Mouse (Mus musculus) G1E (cell line): ENCODE measurements around the gene G430095P16Rik. TPM values are rescaled to one million over a fixed set of nuclear protein-coding genes. Genes with fewer than 3 reads are reported as not detected.

ENCODE experiments used
- ATAC-seq: 2 replicates; pipeline ENCODE4 v1.8.0; 2016; ENCODE audit warnings: mild to moderate bottlenecking; ENCODE audit not compliant: insufficient number of reproducible peaks, poor library complexity, low FRiP score, severe bottlenecking; ENCODE audit errors: extremely low read depth
- DNase-seq: peaks from one replicate; pipeline ENCODE4 v3.0.0; 2012; ENCODE audit warnings: low spot score
- H3K27me3 ChIP-seq: 2 replicates; pipeline ENCODE4 v1.6.1; 2012; ENCODE audit warnings: mild to moderate bottlenecking, low read length, inconsistent platforms; ENCODE audit not compliant: insufficient read depth
- H3K36me3 ChIP-seq: replicated peaks from 2 replicates; pipeline ENCODE3; 2012; ENCODE audit warnings: mild to moderate bottlenecking, inconsistent platforms
- H3K4me1 ChIP-seq: 2 replicates; pipeline ENCODE4 v1.6.1; 2012; ENCODE audit warnings: low read depth, low read length, inconsistent platforms, mixed read lengths; ENCODE audit not compliant: insufficient read depth
- H3K4me3 ChIP-seq: 2 replicates; pipeline ENCODE4 v1.5.1; 2012; ENCODE audit warnings: low read depth, mild to moderate bottlenecking, inconsistent platforms, low read length, moderate library complexity, mixed read lengths
- H3K9me3 ChIP-seq: replicated peaks from 2 replicates; pipeline ENCODE4 v1.6.1; 2012; ENCODE audit warnings: inconsistent platforms
- CTCF ChIP-seq: IDR thresholded peaks from 2 replicates; pipeline ENCODE4 v1.5.1; 2012; ENCODE audit warnings: low read depth, low read length, inconsistent platforms, mixed read lengths
- GATA1 ChIP-seq: IDR thresholded peaks from 2 replicates; pipeline ENCODE4 v1.6.1; 2012; ENCODE audit warnings: borderline replicate concordance, low read length, inconsistent platforms, mixed read lengths
- GATA2 ChIP-seq: IDR thresholded peaks from 2 replicates; pipeline ENCODE4 v1.6.1; 2012; ENCODE audit warnings: low read depth, low read length, inconsistent platforms, borderline replicate concordance
- POLR2AphosphoS5 ChIP-seq: IDR thresholded peaks from 2 replicates; pipeline ENCODE4 v1.6.1; 2012; ENCODE audit warnings: low read depth, low read length, inconsistent platforms; ENCODE audit not compliant: insufficient replicate concordance
- TAL1 ChIP-seq: conservative IDR thresholded peaks from 2 replicates; pipeline ENCODE4 v1.6.1; 2012; ENCODE audit warnings: low read depth, low read length, inconsistent platforms, mixed read lengths
- polyA plus RNA-seq: library from polyadenylated mRNA; stranded (reverse); fragments of >175 nt; gene quantifications from 2 replicates; pipeline ENCODE4 v1.2.3, GENCODE M21; 2012
- total RNA-seq, 2 experiments: library from RNA; stranded (forward) in 1 of 2; stranded (reverse) in 1 of 2; fragments of 200-1000 nt in 1 of 2; fragments of >200 nt in 1 of 2; fragmentation: Nextera tagmentation in 1 of 2; gene quantifications; 2 replicates each; pipeline ENCODE4 v1.2.3; 2014 to 2017

Gene G430095P16Rik
- total and polyA plus RNA-seq, 3 experiments, result 11.3 to 39.9 (median 35.2) TPM

DNA sequence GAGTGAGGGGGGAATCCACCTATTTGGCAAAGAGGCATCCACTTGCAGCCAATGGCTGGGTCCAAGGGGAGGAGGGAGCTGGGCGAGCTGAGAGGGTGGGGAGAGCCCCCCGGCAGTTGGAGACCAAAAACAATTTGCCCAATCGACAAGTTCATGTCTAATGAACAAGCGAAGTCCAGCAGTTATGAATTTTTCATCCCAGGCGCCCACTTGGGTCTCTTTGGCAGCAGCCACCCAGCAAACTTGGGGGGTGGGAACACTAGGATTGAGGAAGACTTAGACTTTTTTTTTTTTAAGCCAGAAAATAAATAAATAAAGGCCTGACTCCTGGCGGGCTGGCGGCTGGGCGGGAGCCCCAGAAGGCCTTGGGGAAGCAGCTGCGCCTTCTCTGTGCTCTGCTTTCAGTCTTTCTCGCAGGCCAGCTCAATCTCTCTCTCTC lies 51.7 kb downstream of the G430095P16Rik start:
- Histone ChIP-seq H3K9me3 (no peaks in the 10 kb centered on the region), H3K27me3 (peaks cover 51% of the 10 kb centered on the region), H3K4me3 (no peak overlapping the region), H3K36me3 (peaks cover 23% of the 10 kb centered on the region), H3K4me1 (peaks cover 14% of the 10 kb centered on the region)
- TF ChIP-seq GATA2, result no peak
- TF ChIP-seq GATA1, result no peak
- TF ChIP-seq CTCF, result no peak
- no peak for TF ChIP-seq POLR2AphosphoS5
- no peak for TF ChIP-seq TAL1
- DNase-seq (peak; percentile 44), ATAC-seq (no peak)

- DNase-seq, result no peak
- peak overlapping the region; percentile 38; the same call in 1 of the 2 replicates for H3K4me3 ChIP-seq
- peaks cover 14% of the 10 kb centered on the region for H3K4me1 ChIP-seq
- H3K9me3 ChIP-seq, result no peaks in the 10 kb centered on the region
- peaks cover 18% of the 10 kb centered on the region for H3K36me3 ChIP-seq
- H3K27me3 ChIP-seq, result peaks cover 55% of the 10 kb centered on the region
- ATAC-seq, result no peak
- TF ChIP-seq POLR2AphosphoS5, result no peak
- TF ChIP-seq CTCF, result no peak
- no peak for TF ChIP-seq GATA2
- TF ChIP-seq GATA1, result no peak
- no peak for TF ChIP-seq TAL1
These were observed 52.3 kb downstream of the G430095P16Rik start for GRCm38 (mm10) chr8:84775105-84775591.

DNA sequence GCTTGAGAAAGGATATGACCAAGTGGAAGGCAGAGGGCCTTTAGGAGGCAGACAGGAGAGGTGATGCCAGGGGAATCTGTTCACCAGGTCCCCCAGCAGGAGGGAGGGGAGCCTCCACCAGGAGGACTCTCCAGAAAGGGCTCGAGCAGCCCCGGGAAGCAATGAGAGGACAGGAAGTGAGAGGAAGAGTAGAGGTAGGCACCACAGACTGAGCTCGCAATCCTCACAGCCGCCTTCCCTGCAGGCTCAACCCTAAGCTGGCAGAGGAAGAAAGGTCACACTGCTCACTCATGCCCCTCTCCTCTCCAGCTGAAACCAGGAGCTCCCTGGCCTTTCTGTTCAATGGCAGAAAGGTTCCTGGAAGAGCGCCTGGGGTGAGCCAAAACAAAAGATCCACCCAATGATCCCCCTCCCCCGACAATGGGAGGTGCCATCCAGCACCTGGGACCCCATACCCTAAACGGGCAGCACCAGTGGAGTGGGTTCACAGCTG lies 52.9 kb downstream of the G430095P16Rik start:
- no peak for TF ChIP-seq GATA2
- TF ChIP-seq GATA1, result no peak
- TF ChIP-seq CTCF, result no peak
- TF ChIP-seq POLR2AphosphoS5, result no peak
- no peak for TF ChIP-seq TAL1
- ATAC-seq, result no peak
- no peak for DNase-seq
- Histone ChIP-seq H3K4me3 (no peak overlapping the region), H3K27me3 (peaks cover 55% of the 10 kb centered on the region), H3K4me1 (peaks cover 14% of the 10 kb centered on the region), H3K36me3 (peaks cover 16% of the 10 kb centered on the region), H3K9me3 (no peaks in the 10 kb centered on the region)

Other genes with a start within 250 kb of the G430095P16Rik start
- gene Ier2, start 60.2 kb upstream of the G430095P16Rik start, total RNA-seq (2014; fragmentation: Nextera tagmentation), result 60.5 and 64.9 TPM in 2 replicates
- 43.1 and 48.5 TPM in 2 replicates for gene Ier2, start 60.2 kb upstream of the G430095P16Rik start, total RNA-seq (2017)
- gene Ier2, start 60.2 kb upstream of the G430095P16Rik start, polyA plus RNA-seq, result 112 and 119 TPM in 2 replicates
- 63.3 and 64.9 TPM in 2 replicates for gene Trmt1, start 36.7 kb upstream of the G430095P16Rik start, total RNA-seq (2014; fragmentation: Nextera tagmentation)
- gene Trmt1, start 36.7 kb upstream of the G430095P16Rik start, total RNA-seq (2017), result 68.2 and 96.4 TPM in 2 replicates
- gene Trmt1, start 36.7 kb upstream of the G430095P16Rik start, polyA plus RNA-seq, result 244 and 260 TPM in 2 replicates
- gene Nacc1, start 35.1 kb upstream of the G430095P16Rik start, total RNA-seq (2014; fragmentation: Nextera tagmentation), result 120 and 125 TPM in 2 replicates
- gene Nacc1, start 35.1 kb upstream of the G430095P16Rik start, total RNA-seq (2017), result 48.1 and 54.5 TPM in 2 replicates
- gene Nacc1, start 35.1 kb upstream of the G430095P16Rik start, polyA plus RNA-seq, result 207 and 224 TPM in 2 replicates
- 136 and 138 TPM in 2 replicates for gene Lyl1, start 21.6 kb upstream of the G430095P16Rik start, total RNA-seq (2014; fragmentation: Nextera tagmentation)
- 81.2 and 95.6 TPM in 2 replicates for gene Lyl1, start 21.6 kb upstream of the G430095P16Rik start, total RNA-seq (2017)
- 550 and 561 TPM in 2 replicates for gene Lyl1, start 21.6 kb upstream of the G430095P16Rik start, polyA plus RNA-seq
- gene Nfix, start 77.3 kb downstream of the G430095P16Rik start, total RNA-seq (2014; fragmentation: Nextera tagmentation), result 30.0 and 34.0 TPM in 2 replicates
- 2.7 and 4.3 TPM in 2 replicates for gene Nfix, start 77.3 kb downstream of the G430095P16Rik start, total RNA-seq (2017)
- 14.3 and 16.2 TPM in 2 replicates for gene Nfix, start 77.3 kb downstream of the G430095P16Rik start, polyA plus RNA-seq
- gene Dand5, start 99.8 kb downstream of the G430095P16Rik start, total RNA-seq (2014; fragmentation: Nextera tagmentation), result 7.1 and 7.7 TPM in 2 replicates
- 1.8 and 2.2 TPM in 2 replicates for gene Dand5, start 99.8 kb downstream of the G430095P16Rik start, total RNA-seq (2017)
- 1.4 and 2.1 TPM in 2 replicates for gene Dand5, start 99.8 kb downstream of the G430095P16Rik start, polyA plus RNA-seq
- gene Gadd45gip1, start 108.5 kb downstream of the G430095P16Rik start, total RNA-seq (2014; fragmentation: Nextera tagmentation), result 10.0 and 13.0 TPM in 2 replicates
- gene Gadd45gip1, start 108.5 kb downstream of the G430095P16Rik start, total RNA-seq (2017), result 20.4 and 20.9 TPM in 2 replicates
- gene Gadd45gip1, start 108.5 kb downstream of the G430095P16Rik start, polyA plus RNA-seq, result 79.7 and 93.0 TPM in 2 replicates
- 116 and 121 TPM in 2 replicates for gene Rad23a, start 117.7 kb downstream of the G430095P16Rik start, total RNA-seq (2014; fragmentation: Nextera tagmentation)
- 38.7 and 39.2 TPM in 2 replicates for gene Rad23a, start 117.7 kb downstream of the G430095P16Rik start, total RNA-seq (2017)
- 414 and 672 TPM in 2 replicates for gene Rad23a, start 117.7 kb downstream of the G430095P16Rik start, polyA plus RNA-seq
- gene Calr, start 123.9 kb downstream of the G430095P16Rik start, total RNA-seq (2014; fragmentation: Nextera tagmentation), result 406 and 435 TPM in 2 replicates
- gene Calr, start 123.9 kb downstream of the G430095P16Rik start, total RNA-seq (2017), result 831 and 954 TPM in 2 replicates
- gene Calr, start 123.9 kb downstream of the G430095P16Rik start, polyA plus RNA-seq, result 248 and 253 TPM in 2 replicates
- gene Farsa, start 134.0 kb downstream of the G430095P16Rik start, total RNA-seq (2014; fragmentation: Nextera tagmentation), result 35.3 and 39.6 TPM in 2 replicates
- gene Farsa, start 134.0 kb downstream of the G430095P16Rik start, total RNA-seq (2017), result 182 and 203 TPM in 2 replicates
- gene Farsa, start 134.0 kb downstream of the G430095P16Rik start, polyA plus RNA-seq, result 138 and 152 TPM in 2 replicates
- gene Syce2, start 149.1 kb downstream of the G430095P16Rik start, total RNA-seq (2014; fragmentation: Nextera tagmentation), result 370 and 371 TPM in 2 replicates
- 319 and 358 TPM in 2 replicates for gene Syce2, start 149.1 kb downstream of the G430095P16Rik start, total RNA-seq (2017)
- gene Syce2, start 149.1 kb downstream of the G430095P16Rik start, polyA plus RNA-seq, result 261 and 336 TPM in 2 replicates
- 17.7 and 26.6 TPM in 2 replicates for gene Gcdh, start 170.9 kb downstream of the G430095P16Rik start, total RNA-seq (2014; fragmentation: Nextera tagmentation)
- gene Gcdh, start 170.9 kb downstream of the G430095P16Rik start, total RNA-seq (2017), result 35.2 and 45.8 TPM in 2 replicates
- 66.4 and 69.8 TPM in 2 replicates for gene Gcdh, start 170.9 kb downstream of the G430095P16Rik start, polyA plus RNA-seq
- gene Klf1, start 178.9 kb downstream of the G430095P16Rik start, total RNA-seq (2014; fragmentation: Nextera tagmentation), result 69.9 and 75.0 TPM in 2 replicates
- gene Klf1, start 178.9 kb downstream of the G430095P16Rik start, total RNA-seq (2017), result 51.5 and 56.1 TPM in 2 replicates
- gene Klf1, start 178.9 kb downstream of the G430095P16Rik start, polyA plus RNA-seq, result 193 and 253 TPM in 2 replicates
- 116 and 118 TPM in 2 replicates for gene Dnase2a, start 185.6 kb downstream of the G430095P16Rik start, total RNA-seq (2014; fragmentation: Nextera tagmentation)
- 147 and 170 TPM in 2 replicates for gene Dnase2a, start 185.6 kb downstream of the G430095P16Rik start, total RNA-seq (2017)
- gene Dnase2a, start 185.6 kb downstream of the G430095P16Rik start, polyA plus RNA-seq, result 40.2 and 75.0 TPM in 2 replicates
- gene Mast1, start 214.4 kb downstream of the G430095P16Rik start, total RNA-seq (2014; fragmentation: Nextera tagmentation), result not detected in 2 replicates
- 0.23 and 0.27 TPM in 2 replicates for gene Mast1, start 214.4 kb downstream of the G430095P16Rik start, total RNA-seq (2017)
- gene Mast1, start 214.4 kb downstream of the G430095P16Rik start, polyA plus RNA-seq, result 0.16 and 0.25 TPM in 2 replicates
- not detected in 2 replicates for gene Rtbdn, start 224.0 kb downstream of the G430095P16Rik start, total RNA-seq (2014; fragmentation: Nextera tagmentation)
- gene Rtbdn, start 224.0 kb downstream of the G430095P16Rik start, total RNA-seq (2017), result 0.11 and 0.12 TPM in 2 replicates
- gene Rtbdn, start 224.0 kb downstream of the G430095P16Rik start, polyA plus RNA-seq, result not detected in 2 replicates
- not detected in 2 replicates for gene Gm49661, start 246.4 kb downstream of the G430095P16Rik start, total RNA-seq (2014; fragmentation: Nextera tagmentation)
- gene Gm49661, start 246.4 kb downstream of the G430095P16Rik start, total RNA-seq (2017), result not detected in 2 replicates
- not detected in 2 replicates for gene Gm49661, start 246.4 kb downstream of the G430095P16Rik start, polyA plus RNA-seq
- 134 and 185 TPM in 2 replicates for gene Prdx2, start 246.6 kb downstream of the G430095P16Rik start, total RNA-seq (2014; fragmentation: Nextera tagmentation)
- 299 and 388 TPM in 2 replicates for gene Prdx2, start 246.6 kb downstream of the G430095P16Rik start, total RNA-seq (2017)
- 19.6 and 86.4 TPM in 2 replicates for gene Prdx2, start 246.6 kb downstream of the G430095P16Rik start, polyA plus RNA-seq
- 162 and 174 TPM in 2 replicates for gene Rnaseh2a, start 246.8 kb downstream of the G430095P16Rik start, total RNA-seq (2014; fragmentation: Nextera tagmentation)
- 94.1 and 132 TPM in 2 replicates for gene Rnaseh2a, start 246.8 kb downstream of the G430095P16Rik start, total RNA-seq (2017)
- gene Rnaseh2a, start 246.8 kb downstream of the G430095P16Rik start, polyA plus RNA-seq, result 477 and 636 TPM in 2 replicates